Mouse (Mus musculus) embryonic facial prominence, embryonic 10.5 days (tissue): Measurements from ENCODE around the gene March1. TPM values are rescaled to one million over a fixed set of nuclear protein-coding genes. Genes with fewer than 3 reads are reported as not detected.

Experiments
- DNase-seq: peaks from one replicate; pipeline ENCODE4 v3.0.0-alpha.2; 2017; ENCODE audit warnings: low spot score
- H3K27ac ChIP-seq: fragments of 300-500 bp; sonication (generic); replicated peaks from 2 replicates; pipeline ENCODE4 v1.5.1; 2016; ENCODE audit warnings: mild to moderate bottlenecking
- H3K27me3 ChIP-seq: fragments of 300-500 bp; sonication (generic); replicated peaks from 2 replicates; pipeline ENCODE4 v1.6.1; 2016; ENCODE audit warnings: low read depth, mild to moderate bottlenecking; ENCODE audit not compliant: poor library complexity, severe bottlenecking
- H3K36me3 ChIP-seq: fragments of 300-500 bp; sonication (generic); replicated peaks from 2 replicates; pipeline ENCODE4 v1.6.1; 2016; ENCODE audit warnings: mild to moderate bottlenecking, moderate library complexity
- H3K4me1 ChIP-seq: fragments of 300-500 bp; sonication (generic); 2 replicates; pipeline ENCODE4 v1.6.1; 2016
- H3K4me3 ChIP-seq: fragments of 300-500 bp; sonication (generic); 2 replicates; pipeline ENCODE4 v1.5.1; 2016; ENCODE audit warnings: mild to moderate bottlenecking, moderate library complexity
- H3K9me3 ChIP-seq: fragments of 300-500 bp; sonication (generic); 2 replicates; pipeline ENCODE4 v1.6.1; 2016; ENCODE audit warnings: mild to moderate bottlenecking
- WGBS: fragments of 180-500 bp; shearing (Covaris S2); methylation state at CpG from one replicate; pipeline ENCODE4 v1.1.7; 2016; 5-methylcytosine and 5-hydroxymethylcytosine counted together
- polyA plus RNA-seq: library from polyadenylated mRNA; unstranded; fragments of >200 nt; fragmentation: Nextera tagmentation; extraction: Ambion mirVana; gene quantifications from 2 replicates; pipeline ENCODE4 v1.2.1, GENCODE M21; 2016

March1 gene
- polyA plus RNA-seq, 1 experiment from 2014 or later = 0.51 TPM

GRCm38 (mm10) chr8:66094152-66094551, 476.5 kb downstream of the March1 start:
- 92% methylated on average over 3 of the region's 3 CpGs for WGBS
- no peak overlapping the region for H3K27ac ChIP-seq
- no peaks in the 10 kb centered on the region for H3K36me3 ChIP-seq
- H3K27me3 ChIP-seq = no peaks in the 10 kb centered on the region
- H3K9me3 ChIP-seq = no peaks in the 10 kb centered on the region
- no peak overlapping the region for H3K4me3 ChIP-seq
- no peak for DNase-seq
- H3K4me1 ChIP-seq = no peaks in the 10 kb centered on the region

DNA sequence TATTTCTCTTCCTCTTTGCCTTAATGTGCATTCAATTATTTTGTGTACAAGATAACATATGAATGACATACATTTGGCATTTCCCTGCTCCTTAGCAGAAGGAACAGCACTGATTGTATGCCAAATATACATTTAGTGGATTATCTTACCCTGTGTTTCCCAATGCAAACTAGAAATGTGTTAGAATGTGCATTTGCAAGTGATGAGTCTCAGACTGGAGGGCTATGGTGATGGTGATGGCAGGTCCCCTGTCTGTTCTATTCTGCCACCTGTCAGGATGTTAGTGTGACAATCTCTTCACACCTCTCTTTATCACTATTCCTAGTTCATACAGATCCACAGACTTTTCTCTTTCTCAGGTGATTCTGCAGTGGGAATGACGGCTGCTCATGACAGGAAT, 480.4 kb downstream of the March1 start:
- Histone ChIP-seq H3K4me3 (no peak overlapping the region), H3K27me3 (no peaks in the 10 kb centered on the region), H3K9me3 (no peaks in the 10 kb centered on the region), H3K27ac (no peak overlapping the region), H3K36me3 (no peaks in the 10 kb centered on the region), H3K4me1 (no peaks in the 10 kb centered on the region)
- no peak for DNase-seq
- 87% methylated on average over 1 of the region's 1 CpGs for WGBS

- H3K9me3 ChIP-seq = no peaks in the 10 kb centered on the region
- DNase-seq = no peak
- WGBS = 81% methylated on average over 2 of the region's 2 CpGs
- H3K4me3 ChIP-seq = no peak overlapping the region
- no peaks in the 10 kb centered on the region for H3K27me3 ChIP-seq
- no peak overlapping the region for H3K27ac ChIP-seq
- no peaks in the 10 kb centered on the region for H3K4me1 ChIP-seq
- H3K36me3 ChIP-seq = no peaks in the 10 kb centered on the region
Measured at GRCm38 (mm10) chr8:66119294-66119693, 501.6 kb downstream of the March1 start.

DNA sequence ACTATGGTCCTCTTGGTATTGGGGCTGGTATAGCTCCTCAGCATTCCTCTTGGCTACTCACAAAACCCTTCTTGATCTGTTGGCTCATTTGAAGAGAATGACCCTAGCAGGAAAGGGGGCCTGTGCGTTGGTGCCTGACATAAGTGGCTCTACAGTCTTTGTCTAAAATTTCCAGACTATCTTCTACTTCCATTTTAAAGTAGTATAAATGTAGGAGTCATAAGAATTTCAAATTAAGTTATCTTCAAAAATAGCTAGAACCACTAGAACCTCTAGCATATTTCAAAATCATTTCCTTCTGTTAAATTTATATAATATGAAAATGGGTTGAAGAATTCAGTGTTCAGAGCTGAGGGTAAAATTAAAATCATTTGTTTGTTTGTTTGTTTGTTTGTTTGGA, 541.9 kb downstream of the March1 start:
- no peak overlapping the region for H3K27ac ChIP-seq
- WGBS = 86% methylated on average over 1 of the region's 1 CpGs
- no peaks in the 10 kb centered on the region for H3K36me3 ChIP-seq
- H3K27me3 ChIP-seq = no peaks in the 10 kb centered on the region
- H3K4me1 ChIP-seq = no peaks in the 10 kb centered on the region
- no peak overlapping the region for H3K4me3 ChIP-seq
- no peaks in the 10 kb centered on the region for H3K9me3 ChIP-seq
- DNase-seq = no peak

DNA sequence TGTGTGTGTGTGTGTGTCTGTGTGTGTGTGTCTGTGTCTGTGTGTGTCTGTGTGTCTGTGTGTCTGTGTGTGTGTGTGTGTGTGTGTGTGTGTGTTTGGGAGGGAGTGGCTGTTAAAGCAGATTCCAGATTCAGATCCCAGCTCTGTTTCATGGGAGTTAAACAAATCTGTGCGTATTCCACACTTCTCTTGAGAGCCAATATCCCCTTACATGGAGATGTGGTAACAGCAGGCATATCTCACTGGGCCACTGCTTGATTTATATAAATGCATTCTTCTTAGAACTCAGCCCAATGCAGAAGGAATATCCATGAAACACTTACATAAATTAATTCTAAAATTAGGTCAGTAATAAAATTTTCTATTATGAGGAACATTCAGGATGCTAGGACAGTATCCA, 549.1 kb downstream of the March1 start:
- Histone ChIP-seq H3K9me3 (no peaks in the 10 kb centered on the region), H3K27ac (no peak overlapping the region), H3K4me1 (no peaks in the 10 kb centered on the region), H3K27me3 (no peaks in the 10 kb centered on the region), H3K36me3 (no peaks in the 10 kb centered on the region), H3K4me3 (no peak overlapping the region)
- 81% methylated on average over 1 of the region's 1 CpGs for WGBS
- no peak for DNase-seq

DNA sequence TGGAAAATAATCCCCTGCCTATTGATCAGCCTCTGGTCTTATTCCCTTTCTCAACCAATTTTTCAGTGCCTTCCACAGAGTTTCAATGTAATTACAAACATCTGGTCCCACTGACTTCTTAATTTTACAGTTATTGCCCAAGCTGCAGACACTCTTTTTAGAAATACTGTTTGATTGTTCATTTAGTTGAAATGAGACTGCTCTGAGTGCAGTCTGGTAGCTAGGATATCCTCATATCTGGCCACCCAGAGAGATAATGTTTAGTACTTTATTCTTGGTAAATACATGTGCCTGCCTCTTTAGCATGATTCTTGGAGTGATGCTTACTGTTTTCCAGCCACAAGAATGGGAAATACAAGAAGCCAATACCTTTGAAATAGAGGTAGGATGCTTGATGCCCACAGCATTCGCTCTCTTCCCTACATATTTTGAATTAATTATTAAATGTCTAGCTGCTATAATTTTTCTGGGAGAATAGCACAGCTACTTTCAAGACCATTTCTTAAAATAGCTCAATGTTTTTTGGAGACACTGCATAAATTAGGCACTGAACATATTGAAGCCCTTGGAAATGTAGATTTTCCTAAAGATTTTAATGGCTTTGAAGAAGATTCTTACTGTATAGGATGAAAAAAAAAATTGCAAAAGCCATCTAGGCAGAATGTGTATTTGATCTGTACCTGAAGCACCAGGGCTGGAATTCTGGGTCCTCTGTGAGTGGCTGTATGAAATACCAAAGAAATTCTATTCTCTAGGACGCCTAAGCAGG, 549.9 kb downstream of the March1 start:
- DNase-seq = no peak
- H3K36me3 ChIP-seq = no peaks in the 10 kb centered on the region
- no peak overlapping the region for H3K27ac ChIP-seq
- no peak overlapping the region for H3K4me3 ChIP-seq
- no peaks in the 10 kb centered on the region for H3K9me3 ChIP-seq
- no peaks in the 10 kb centered on the region for H3K27me3 ChIP-seq
- no peaks in the 10 kb centered on the region for H3K4me1 ChIP-seq
- WGBS = 86% methylated on average over 2 of the region's 2 CpGs

DNA sequence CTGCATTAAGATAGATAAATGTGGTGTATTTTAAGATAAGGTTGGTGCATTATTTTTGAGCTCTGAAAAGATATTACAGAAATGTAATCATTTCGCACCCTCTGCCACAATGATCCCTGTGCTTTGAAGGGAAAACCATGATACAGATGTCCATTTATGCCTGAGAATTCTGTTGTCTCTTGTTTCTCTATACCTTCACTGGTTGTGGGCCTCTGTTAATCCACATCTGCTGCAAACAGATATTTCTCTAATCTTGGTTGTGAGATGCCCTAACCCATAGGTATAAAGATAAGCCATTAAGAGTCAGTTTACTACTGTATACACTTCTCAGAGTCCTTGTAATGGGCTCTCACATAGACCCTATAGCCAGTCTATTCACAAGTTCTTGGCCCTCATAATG, 561.6 kb downstream of the March1 start:
- H3K4me1 ChIP-seq = no peaks in the 10 kb centered on the region
- WGBS = 82% methylated on average over 1 of the region's 1 CpGs
- H3K27ac ChIP-seq = no peak overlapping the region
- H3K27me3 ChIP-seq = no peaks in the 10 kb centered on the region
- H3K36me3 ChIP-seq = no peaks in the 10 kb centered on the region
- no peak overlapping the region for H3K4me3 ChIP-seq
- H3K9me3 ChIP-seq = no peaks in the 10 kb centered on the region
- no peak for DNase-seq

GRCm38 (mm10) chr8:66181265-66181664, 563.6 kb downstream of the March1 start:
- 89% methylated on average over 4 of the region's 4 CpGs for WGBS
- no peak overlapping the region for H3K4me3 ChIP-seq
- H3K4me1 ChIP-seq = no peaks in the 10 kb centered on the region
- no peaks in the 10 kb centered on the region for H3K9me3 ChIP-seq
- H3K36me3 ChIP-seq = no peaks in the 10 kb centered on the region
- H3K27ac ChIP-seq = no peak overlapping the region
- no peaks in the 10 kb centered on the region for H3K27me3 ChIP-seq
- no peak for DNase-seq

DNA sequence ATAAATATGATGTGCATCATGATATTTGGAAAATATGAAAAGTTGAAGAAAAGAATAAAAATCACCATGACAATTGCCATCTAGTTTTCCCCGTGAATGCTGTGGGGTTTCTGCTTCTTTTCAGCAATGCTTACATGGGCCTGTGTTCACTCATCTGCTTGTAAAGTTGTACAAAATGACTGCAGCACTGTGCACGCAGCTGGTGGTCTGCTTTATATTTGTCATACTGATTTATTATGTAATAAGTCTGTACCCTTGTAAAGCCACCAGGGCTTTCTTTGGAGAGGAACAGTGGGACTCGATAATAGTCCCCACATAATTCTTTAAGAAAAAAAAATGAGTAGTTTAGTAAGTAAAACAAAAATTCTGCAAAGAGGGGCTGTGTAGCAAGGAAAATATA, 564.6 kb downstream of the March1 start:
- 84% methylated on average over 3 of the region's 3 CpGs for WGBS
- no peaks in the 10 kb centered on the region for H3K4me1 ChIP-seq
- H3K36me3 ChIP-seq = no peaks in the 10 kb centered on the region
- no peak overlapping the region for H3K4me3 ChIP-seq
- H3K27me3 ChIP-seq = no peaks in the 10 kb centered on the region
- H3K27ac ChIP-seq = no peak overlapping the region
- DNase-seq = no peak
- H3K9me3 ChIP-seq = no peaks in the 10 kb centered on the region

DNA sequence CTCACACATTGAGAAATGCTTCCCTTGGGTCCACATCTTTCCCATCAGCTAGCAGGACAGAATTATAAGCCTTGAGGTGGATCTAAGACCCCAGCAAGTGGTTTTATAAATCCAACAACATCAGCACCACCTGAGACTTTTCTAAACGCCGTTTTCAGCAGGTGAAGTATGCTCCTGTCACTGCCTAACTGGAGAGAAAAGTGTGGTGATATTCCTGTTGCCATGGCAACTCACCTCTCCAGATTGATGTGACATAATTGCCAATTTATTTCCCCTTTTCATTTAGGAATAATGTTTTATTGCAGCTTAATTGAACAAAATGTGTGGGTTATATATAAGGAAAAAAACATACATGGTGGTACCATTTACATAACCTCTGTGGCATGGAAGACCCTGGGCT, 565.8 kb downstream of the March1 start:
- H3K27me3 ChIP-seq = no peaks in the 10 kb centered on the region

GRCm38 (mm10) chr8:66185226-66185625, 567.5 kb downstream of the March1 start:
- Histone ChIP-seq H3K36me3 (no peaks in the 10 kb centered on the region), H3K4me3 (no peak overlapping the region), H3K27ac (no peak overlapping the region), H3K4me1 (no peaks in the 10 kb centered on the region), H3K9me3 (no peaks in the 10 kb centered on the region), H3K27me3 (no peaks in the 10 kb centered on the region)
- WGBS = 94% methylated on average over 2 of the region's 2 CpGs
- no peak for DNase-seq

More for the DNA sequence above, 565.8 kb downstream of the March1 start:
- Histone ChIP-seq H3K4me1 (no peaks in the 10 kb centered on the region), H3K27ac (no peak overlapping the region), H3K9me3 (no peaks in the 10 kb centered on the region), H3K36me3 (no peaks in the 10 kb centered on the region), H3K4me3 (no peak overlapping the region)
- 84% methylated on average over 2 of the region's 2 CpGs for WGBS
- no peak for DNase-seq

GRCm38 (mm10) chr8:66194416-66194815, 576.7 kb downstream of the March1 start:
- Histone ChIP-seq H3K9me3 (no peaks in the 10 kb centered on the region), H3K4me1 (no peaks in the 10 kb centered on the region), H3K36me3 (no peaks in the 10 kb centered on the region), H3K27me3 (no peaks in the 10 kb centered on the region), H3K27ac (no peak overlapping the region), H3K4me3 (no peak overlapping the region)
- WGBS = 87% methylated on average over 2 of the region's 2 CpGs
- DNase-seq = no peak

- DNase-seq = no peak
- Histone ChIP-seq H3K27ac (no peak overlapping the region), H3K4me1 (no peaks in the 10 kb centered on the region), H3K27me3 (no peaks in the 10 kb centered on the region), H3K4me3 (no peak overlapping the region), H3K36me3 (no peaks in the 10 kb centered on the region), H3K9me3 (no peaks in the 10 kb centered on the region)
- 92% methylated on average over 3 of the region's 3 CpGs for WGBS
Measured at GRCm38 (mm10) chr8:66200169-66200568, 582.5 kb downstream of the March1 start.
